Mouse (Mus musculus) hindbrain, embryonic 13.5 days (tissue): ENCODE measurements around the gene Txn2. TPM values are rescaled to one million over a fixed set of nuclear protein-coding genes. Genes with fewer than 3 reads are reported as not detected.

Experiments
- ATAC-seq: fragments of 200-750 bp; cut with Nextera tagmentation; 2 replicates; pipeline ENCODE4 v1.8.0; 2017; ENCODE audit warnings: moderate TSS enrichment; ENCODE audit not compliant: low FRiP score
- H3K27ac ChIP-seq: fragments of 300-500 bp; sonication (generic); 2 replicates; pipeline ENCODE4 v1.5.1; 2015; ENCODE audit warnings: inconsistent platforms, mild to moderate bottlenecking, moderate library complexity
- H3K27me3 ChIP-seq: fragments of 300-500 bp; sonication (generic); 2 replicates; pipeline ENCODE4 v1.6.1; 2015; ENCODE audit warnings: mild to moderate bottlenecking, inconsistent platforms
- H3K36me3 ChIP-seq: fragments of 300-500 bp; sonication (generic); 2 replicates; pipeline ENCODE4 v1.6.1; 2015; ENCODE audit warnings: mild to moderate bottlenecking, inconsistent platforms
- H3K4me1 ChIP-seq: fragments of 300-500 bp; sonication (generic); replicated peaks from 2 replicates; pipeline ENCODE4 v1.6.1; 2015; ENCODE audit warnings: inconsistent platforms
- H3K4me2 ChIP-seq: fragments of 300-500 bp; sonication (generic); 2 replicates; pipeline ENCODE4 v1.6.1; 2015; ENCODE audit warnings: inconsistent platforms, mild to moderate bottlenecking, moderate library complexity
- H3K4me3 ChIP-seq: fragments of 300-500 bp; sonication (generic); 2 replicates; pipeline ENCODE4 v1.5.1; 2015; ENCODE audit warnings: mild to moderate bottlenecking, inconsistent platforms
- H3K9ac ChIP-seq: fragments of 300-500 bp; sonication (generic); 2 replicates; pipeline ENCODE4 v1.6.1; 2015; ENCODE audit warnings: mild to moderate bottlenecking, inconsistent platforms
- H3K9me3 ChIP-seq: fragments of 300-500 bp; sonication (generic); 2 replicates; pipeline ENCODE4 v1.6.1; 2016; ENCODE audit warnings: inconsistent platforms
- WGBS: fragments of 180-500 bp; shearing (Covaris S2); methylation state at CpG from one replicate; pipeline ENCODE4 v1.1.7; 2015; 5-methylcytosine and 5-hydroxymethylcytosine counted together
- polyA plus RNA-seq: library from polyadenylated mRNA; unstranded; fragments of >200 nt; fragmentation: Nextera tagmentation; extraction: Ambion mirVana; gene quantifications from 2 replicates; pipeline ENCODE4 v1.2.1, GENCODE M21; 2015

Txn2 gene
- polyA plus RNA-seq, 1 experiment from 2014 or later: 214 TPM

DNA sequence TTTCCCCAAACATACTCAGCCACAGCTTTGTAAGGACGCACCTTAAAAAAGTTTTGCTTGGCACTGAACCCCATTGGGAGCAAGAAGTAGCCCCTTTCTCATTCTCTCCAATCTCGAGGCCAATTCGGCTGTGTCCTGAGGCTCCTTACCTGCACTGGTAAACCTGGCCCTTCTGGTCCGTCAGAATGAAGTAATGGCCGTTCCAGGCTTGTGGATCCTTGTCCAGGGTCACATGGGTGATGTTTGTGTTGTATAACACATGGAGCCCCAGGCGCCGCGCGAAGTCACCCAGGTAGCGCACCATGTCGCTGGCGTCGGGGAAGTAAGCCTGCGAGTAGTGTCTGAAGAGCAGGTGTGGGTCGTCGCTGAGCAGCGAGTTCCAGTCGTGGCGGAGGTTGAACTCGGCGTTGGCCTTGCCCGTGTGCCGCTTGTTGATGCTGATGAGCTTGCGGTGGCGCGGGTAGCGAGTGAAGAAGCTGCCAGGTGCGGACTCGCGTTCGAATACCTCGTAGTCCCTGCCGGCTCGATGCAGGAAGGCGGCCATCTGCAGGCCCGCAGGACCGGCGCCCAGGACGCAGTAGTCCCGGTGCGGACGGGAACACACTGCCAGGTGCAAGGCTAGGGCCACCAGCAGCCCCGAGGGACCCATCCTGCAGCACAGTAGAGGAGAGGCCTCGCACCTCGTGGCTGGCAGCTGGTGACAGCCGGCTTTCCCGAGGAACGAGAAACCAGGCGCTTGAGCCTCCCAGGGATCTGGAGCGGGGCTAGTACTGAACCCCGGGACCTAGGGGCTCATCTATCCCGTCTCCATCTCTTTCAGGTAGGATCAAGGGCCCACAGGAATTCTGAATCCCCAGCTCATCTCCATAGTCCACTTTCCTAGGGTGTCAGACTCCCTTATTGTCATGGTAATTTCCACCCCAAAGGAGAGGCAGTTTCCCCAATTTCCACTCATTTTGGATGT, 26.9 kb upstream of the Txn2 start:
- H3K9ac ChIP-seq: peak overlapping the region; percentile 78
- no peaks in the 10 kb centered on the region for H3K9me3 ChIP-seq
- peak overlapping the region; percentile 88 for H3K4me2 ChIP-seq
- ATAC-seq: peak; percentile 72
- H3K4me3 ChIP-seq: peak overlapping the region; percentile 52
- peaks cover 9% of the 10 kb centered on the region for H3K27me3 ChIP-seq
- WGBS: 8% methylated on average over 52 of the region's 52 CpGs
- peak overlapping the region; percentile 79 for H3K27ac ChIP-seq
- peaks cover 36% of the 10 kb centered on the region for H3K4me1 ChIP-seq
- H3K36me3 ChIP-seq: peaks cover 53% of the 10 kb centered on the region

DNA sequence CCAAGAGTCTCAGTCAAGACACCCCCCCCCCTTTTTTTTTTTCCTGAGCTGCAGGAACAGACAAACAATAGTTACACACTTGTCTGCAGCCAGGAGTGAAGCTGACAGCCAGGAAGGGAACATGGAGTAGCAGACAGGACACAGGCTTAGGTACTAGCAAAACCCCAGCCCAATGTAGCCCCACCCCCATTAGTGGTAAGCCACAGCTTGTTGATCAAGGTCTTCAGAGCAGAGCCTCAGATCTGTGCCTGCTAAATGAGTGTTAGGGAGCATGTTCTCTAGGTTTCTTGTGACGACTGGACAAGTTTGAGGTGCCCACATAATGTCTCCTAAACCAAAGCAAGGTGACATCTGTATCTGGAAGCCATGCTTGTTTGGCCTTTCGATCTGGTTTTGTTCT, 25.6 kb upstream of the Txn2 start:
- no peak overlapping the region for H3K4me3 ChIP-seq

GRCm38 (mm10) chr15:77952921-77953320, 24.1 kb upstream of the Txn2 start:
- Histone ChIP-seq H3K9ac (no peak overlapping the region), H3K27me3 (peaks cover 9% of the 10 kb centered on the region), H3K9me3 (no peaks in the 10 kb centered on the region), H3K36me3 (peaks cover 46% of the 10 kb centered on the region), H3K4me2 (no peak overlapping the region), H3K4me1 (peaks cover 36% of the 10 kb centered on the region), H3K4me3 (no peak overlapping the region), H3K27ac (no peak overlapping the region)
- 100% methylated on average over 3 of the region's 3 CpGs for WGBS
- no peak for ATAC-seq

More for the DNA sequence above, 25.6 kb upstream of the Txn2 start:
- Histone ChIP-seq H3K36me3 (peaks cover 49% of the 10 kb centered on the region), H3K27me3 (peaks cover 9% of the 10 kb centered on the region), H3K9me3 (no peaks in the 10 kb centered on the region), H3K4me1 (peaks cover 36% of the 10 kb centered on the region), H3K4me2 (peak overlapping the region; percentile 22), H3K9ac (peak overlapping the region; percentile 20), H3K27ac (no peak overlapping the region)
- ATAC-seq: no peak
- WGBS: 94% methylated on average over 2 of the region's 2 CpGs

DNA sequence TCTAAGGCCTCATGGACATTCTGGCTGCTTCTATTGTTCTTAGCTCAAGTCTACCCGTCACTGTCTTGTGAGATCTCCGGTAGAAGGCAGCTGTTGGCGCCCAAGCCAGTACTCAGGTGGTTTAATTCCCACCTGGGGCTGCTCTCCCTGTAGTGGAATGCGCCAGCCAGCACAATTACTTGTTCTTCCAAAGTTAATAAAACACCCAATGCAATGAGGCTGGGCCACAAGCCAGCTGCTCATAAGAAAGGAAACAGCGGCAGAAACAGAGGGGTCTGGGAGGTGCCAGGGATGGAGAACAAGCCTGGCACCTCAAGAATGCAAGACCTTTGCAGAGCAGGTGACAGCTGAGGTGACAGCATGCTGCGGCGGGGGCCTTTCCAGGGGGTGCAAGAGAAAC, 20.3 kb upstream of the Txn2 start:
- Histone ChIP-seq H3K36me3 (peaks cover 82% of the 10 kb centered on the region), H3K9ac (no peak overlapping the region)

GRCm38 (mm10) chr15:77945711-77946110, 16.9 kb upstream of the Txn2 start:
- H3K4me3 ChIP-seq: no peak overlapping the region
- no peak overlapping the region for H3K27ac ChIP-seq
- no peaks in the 10 kb centered on the region for H3K4me1 ChIP-seq
- no peak overlapping the region for H3K4me2 ChIP-seq
- no peak for ATAC-seq
- H3K9me3 ChIP-seq: no peaks in the 10 kb centered on the region
- peaks cover 82% of the 10 kb centered on the region for H3K36me3 ChIP-seq
- WGBS: 90% methylated on average over 4 of the region's 4 CpGs
- 0 out of 2 replicates have a peak overlapping the region, but pooled peaks have one; percentile 9 for H3K9ac ChIP-seq
- no peaks in the 10 kb centered on the region for H3K27me3 ChIP-seq

More for the DNA sequence above, 20.3 kb upstream of the Txn2 start:
- no peak overlapping the region for H3K27ac ChIP-seq
- H3K4me2 ChIP-seq: no peak overlapping the region
- no peak for ATAC-seq
- H3K27me3 ChIP-seq: no peaks in the 10 kb centered on the region
- 90% methylated on average over 7 of the region's 7 CpGs for WGBS
- peaks cover 9% of the 10 kb centered on the region for H3K4me1 ChIP-seq
- H3K4me3 ChIP-seq: no peak overlapping the region
- no peaks in the 10 kb centered on the region for H3K9me3 ChIP-seq

DNA sequence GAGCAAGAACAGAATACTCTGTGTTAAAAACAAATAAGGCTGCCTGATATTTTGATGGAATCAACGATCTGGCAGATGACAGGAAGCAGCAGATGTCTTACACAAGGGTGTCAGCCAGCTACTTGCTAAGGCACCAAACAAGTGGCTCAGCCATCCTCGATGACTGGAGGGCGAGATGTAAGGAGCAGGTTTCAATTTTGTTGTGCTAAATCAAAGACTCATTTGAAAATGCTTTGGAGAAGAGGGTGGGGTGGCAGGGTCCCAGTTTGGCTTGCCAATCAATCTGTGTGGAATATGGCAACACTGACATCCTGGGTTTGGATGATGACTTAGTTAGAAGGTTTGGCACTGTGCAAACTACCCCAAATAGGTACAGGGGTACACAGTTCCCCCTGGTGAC, 12.8 kb upstream of the Txn2 start:
- Histone ChIP-seq H3K9ac (no peak overlapping the region), H3K4me2 (no peak overlapping the region), H3K4me1 (no peaks in the 10 kb centered on the region), H3K27ac (no peak overlapping the region), H3K27me3 (no peaks in the 10 kb centered on the region), H3K4me3 (no peak overlapping the region), H3K9me3 (no peaks in the 10 kb centered on the region), H3K36me3 (peaks cover 48% of the 10 kb centered on the region)
- ATAC-seq: no peak
- 89% methylated on average over 3 of the region's 3 CpGs for WGBS

- Histone ChIP-seq H3K27me3 (peaks cover 5% of the 10 kb centered on the region), H3K36me3 (peaks cover 21% of the 10 kb centered on the region), H3K4me3 (no peak overlapping the region), H3K9me3 (no peaks in the 10 kb centered on the region), H3K27ac (no peak overlapping the region), H3K4me1 (peaks cover 11% of the 10 kb centered on the region), H3K4me2 (no peak overlapping the region), H3K9ac (no peak overlapping the region)
- no peak for ATAC-seq
- WGBS: 83% methylated on average over 5 of the region's 5 CpGs
Observed at GRCm38 (mm10) chr15:77938516-77938915, 9.7 kb upstream of the Txn2 start.

- H3K4me1 ChIP-seq: peaks cover 15% of the 10 kb centered on the region
- H3K27me3 ChIP-seq: peaks cover 5% of the 10 kb centered on the region
- H3K4me3 ChIP-seq: no peak overlapping the region
- 0 out of 2 replicates have a peak overlapping the region, but pooled peaks have one; percentile 2 for H3K4me2 ChIP-seq
- WGBS: 71% methylated on average over 14 of the region's 14 CpGs
- peak overlapping the region; percentile 44; the same call in 1 of the 2 replicates for H3K27ac ChIP-seq
- no peak for ATAC-seq
- H3K36me3 ChIP-seq: no peaks in the 10 kb centered on the region
- peak overlapping the region; percentile 60; the same call in 1 of the 2 replicates for H3K9ac ChIP-seq
- no peaks in the 10 kb centered on the region for H3K9me3 ChIP-seq
Observed at GRCm38 (mm10) chr15:77935673-77936375, 7.0 kb upstream of the Txn2 start.

GRCm38 (mm10) chr15:77934968-77935367, 6.2 kb upstream of the Txn2 start:
- no peak overlapping the region for H3K4me3 ChIP-seq
- H3K27me3 ChIP-seq: peaks cover 5% of the 10 kb centered on the region
- peaks cover 16% of the 10 kb centered on the region for H3K4me1 ChIP-seq
- 63% methylated on average over 5 of the region's 5 CpGs for WGBS
- no peak overlapping the region for H3K4me2 ChIP-seq
- no peaks in the 10 kb centered on the region for H3K9me3 ChIP-seq
- H3K27ac ChIP-seq: no peak overlapping the region
- H3K9ac ChIP-seq: no peak overlapping the region
- no peaks in the 10 kb centered on the region for H3K36me3 ChIP-seq
- no peak for ATAC-seq

- Histone ChIP-seq H3K36me3 (no peaks in the 10 kb centered on the region), H3K9me3 (no peaks in the 10 kb centered on the region), H3K27me3 (peaks cover 5% of the 10 kb centered on the region), H3K9ac (peak overlapping the region; percentile 49; the same call in 1 of the 2 replicates), H3K4me2 (no peak overlapping the region), H3K4me1 (peaks cover 23% of the 10 kb centered on the region), H3K4me3 (no peak overlapping the region), H3K27ac (no peak overlapping the region)
- no peak for ATAC-seq
- 76% methylated on average over 11 of the region's 11 CpGs for WGBS
Observed at GRCm38 (mm10) chr15:77934326-77934725, 5.5 kb upstream of the Txn2 start.

GRCm38 (mm10) chr15:77933770-77934169, 5.0 kb upstream of the Txn2 start:
- H3K4me2 ChIP-seq: peak overlapping the region; percentile 40
- no peaks in the 10 kb centered on the region for H3K36me3 ChIP-seq
- peaks cover 24% of the 10 kb centered on the region for H3K4me1 ChIP-seq
- peak overlapping the region; percentile 49; the same call in 1 of the 2 replicates for H3K9ac ChIP-seq
- ATAC-seq: no peak
- 0% methylated on average over 14 of the region's 14 CpGs for WGBS
- no peak overlapping the region for H3K27ac ChIP-seq
- peaks cover 5% of the 10 kb centered on the region for H3K27me3 ChIP-seq
- no peaks in the 10 kb centered on the region for H3K9me3 ChIP-seq
- H3K4me3 ChIP-seq: no peak overlapping the region

GRCm38 (mm10) chr15:77933222-77933621, 4.4 kb upstream of the Txn2 start:
- Histone ChIP-seq H3K9me3 (no peaks in the 10 kb centered on the region), H3K9ac (no peak overlapping the region), H3K27ac (no peak overlapping the region), H3K27me3 (peaks cover 5% of the 10 kb centered on the region), H3K4me3 (no peak overlapping the region), H3K36me3 (no peaks in the 10 kb centered on the region), H3K4me2 (no peak overlapping the region), H3K4me1 (peaks cover 26% of the 10 kb centered on the region)
- 75% methylated on average over 3 of the region's 3 CpGs for WGBS
- no peak for ATAC-seq
